Mouse (Mus musculus): ENCODE measurements around the gene E2f2.

DNA sequence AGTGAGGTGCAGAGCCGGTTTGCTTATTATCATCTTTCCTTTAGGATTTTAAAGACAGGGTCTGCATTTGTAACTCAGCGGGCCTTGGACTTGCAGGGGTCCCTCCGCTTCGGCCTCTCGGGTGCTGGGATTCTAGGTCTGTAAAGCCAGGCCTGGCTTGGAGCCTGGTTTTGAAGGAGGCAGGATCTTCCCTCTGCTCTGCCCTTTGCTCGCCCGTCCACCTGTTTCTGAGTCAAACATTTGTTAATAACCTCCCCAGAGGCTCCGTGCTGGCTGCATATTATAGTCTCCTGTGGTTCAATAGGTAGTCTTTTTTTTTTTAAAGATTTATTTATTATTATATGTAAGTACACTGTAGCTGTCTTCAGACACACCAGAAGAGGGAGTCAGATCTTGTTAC, 43.4 kb downstream of the E2f2 start:
- no peak for TF ChIP-seq CTCF (IDR thresholded peaks at IDR 0.05; ENCODE audit: low read depth)
- no peak for TF ChIP-seq EP300 (IDR thresholded peaks at IDR 0.05; ENCODE audit: low read depth)
